Mouse (Mus musculus) intestine, embryonic 14.5 days (tissue): ENCODE measurements around the gene Cenpv. TPM values are rescaled to one million over a fixed set of nuclear protein-coding genes. Genes with fewer than 3 reads are reported as not detected.
"Not testable (repeated sequence)": the region's sequence is repeated elsewhere in the genome, so short reads cannot be mapped to it uniquely, and the experiment has no call there.

ENCODE experiments used
- ATAC-seq: fragments of 200-750 bp; cut with Nextera tagmentation; replicated peaks from 2 replicates; pipeline ENCODE4 v1.8.0; 2017; ENCODE audit warnings: low read depth, moderate number of reproducible peaks, moderate TSS enrichment, moderate library complexity; ENCODE audit not compliant: low FRiP score, low TSS enrichment
- DNase-seq: peaks from one replicate; pipeline ENCODE4 v3.0.0-alpha.2; 2018; ENCODE audit warnings: low spot score
- H3K27ac ChIP-seq: fragments of 300-500 bp; sonication (generic); 2 replicates; pipeline ENCODE4 v1.5.1; 2014; ENCODE audit warnings: low read depth, mild to moderate bottlenecking, control low read depth
- H3K27me3 ChIP-seq: fragments of 300-500 bp; sonication (generic); replicated peaks from 2 replicates; pipeline ENCODE4 v1.6.1; 2014; ENCODE audit warnings: low read length, control low read depth; ENCODE audit not compliant: control insufficient read depth, insufficient read depth
- H3K36me3 ChIP-seq: fragments of 300-500 bp; sonication (generic); 2 replicates; pipeline ENCODE4 v1.6.1; 2014; ENCODE audit warnings: low read length, control low read depth; ENCODE audit not compliant: control insufficient read depth, insufficient read depth
- H3K4me1 ChIP-seq: fragments of 300-500 bp; sonication (generic); replicated peaks from 2 replicates; pipeline ENCODE4 v1.6.1; 2014; ENCODE audit warnings: low read length, control low read depth, mixed read lengths; ENCODE audit not compliant: control insufficient read depth, insufficient read depth
- H3K4me2 ChIP-seq: fragments of 300-500 bp; sonication (generic); 2 replicates; pipeline ENCODE4 v1.6.1; 2014; ENCODE audit warnings: low read length
- H3K4me3 ChIP-seq: fragments of 300-500 bp; sonication (generic); 2 replicates; pipeline ENCODE4 v1.5.1; 2014; ENCODE audit warnings: low read depth, low read length, control low read depth, mixed read lengths
- H3K9ac ChIP-seq: fragments of 300-500 bp; sonication (generic); 2 replicates; pipeline ENCODE4 v1.6.1; 2014; ENCODE audit warnings: mild to moderate bottlenecking, low read length
- H3K9me3 ChIP-seq: fragments of 300-500 bp; sonication (generic); 2 replicates; pipeline ENCODE4 v1.6.1; 2016; ENCODE audit warnings: low read length, control low read depth; ENCODE audit not compliant: control insufficient read depth
- WGBS: fragments of 180-500 bp; shearing (Covaris S2); extraction: QIAGEN DNeasy Blood & Tissue Kit; methylation state at CpG from one replicate; pipeline ENCODE4 v1.1.7; 2014; 5-methylcytosine and 5-hydroxymethylcytosine counted together
- polyA plus RNA-seq: library from polyadenylated mRNA; unstranded; fragments of >200 nt; fragmentation: Nextera tagmentation; extraction: Ambion mirVana; gene quantifications from 2 replicates; pipeline ENCODE4 v1.2.1, GENCODE M21; 2014

Cenpv gene
- polyA plus RNA-seq, 1 experiment from 2014 or later, result 44.9 TPM

GRCm38 (mm10) chr11:62508365-62508764 lies 30.7 kb downstream of the Cenpv start:
- DNase-seq, H3K4me1 ChIP-seq, H3K4me2 ChIP-seq, H3K36me3 ChIP-seq, H3K4me3 ChIP-seq, ATAC-seq, H3K9ac ChIP-seq, H3K27me3 ChIP-seq, H3K9me3 ChIP-seq, H3K27ac ChIP-seq: not testable (repeated sequence)
- 95% methylated on average over 13 of the region's 13 CpGs for WGBS

- H3K4me2 ChIP-seq, result no peak overlapping the region
- WGBS, result 83% methylated on average over 4 of the region's 4 CpGs
Measured at GRCm38 (mm10) chr11:62507683-62508082, 31.4 kb downstream of the Cenpv start.

GRCm38 (mm10) chr11:62500529-62500928 lies 38.5 kb downstream of the Cenpv start:
- no peak for ATAC-seq
- DNase-seq, result no peak
- 76% methylated on average over 2 of the region's 2 CpGs for WGBS
- Histone ChIP-seq H3K9me3 (no peaks in the 10 kb centered on the region), H3K4me3 (no peak overlapping the region), H3K4me1 (peaks cover 4% of the 10 kb centered on the region; the same call in 1 of the 2 replicates), H3K9ac (no peak overlapping the region), H3K4me2 (no peak overlapping the region), H3K27ac (no peak overlapping the region), H3K27me3 (no peaks in the 10 kb centered on the region), H3K36me3 (no peaks in the 10 kb centered on the region)

More at GRCm38 (mm10) chr11:62507683-62508082, 31.4 kb downstream of the Cenpv start:
- no peak overlapping the region for H3K27ac ChIP-seq
- H3K9me3 ChIP-seq, result no peaks in the 10 kb centered on the region
- ATAC-seq, result no peak
- no peaks in the 10 kb centered on the region for H3K36me3 ChIP-seq
- no peak overlapping the region for H3K4me3 ChIP-seq
- H3K9ac ChIP-seq, result no peak overlapping the region
- DNase-seq, result no peak
- no peaks in the 10 kb centered on the region for H3K4me1 ChIP-seq
- no peaks in the 10 kb centered on the region for H3K27me3 ChIP-seq

DNA sequence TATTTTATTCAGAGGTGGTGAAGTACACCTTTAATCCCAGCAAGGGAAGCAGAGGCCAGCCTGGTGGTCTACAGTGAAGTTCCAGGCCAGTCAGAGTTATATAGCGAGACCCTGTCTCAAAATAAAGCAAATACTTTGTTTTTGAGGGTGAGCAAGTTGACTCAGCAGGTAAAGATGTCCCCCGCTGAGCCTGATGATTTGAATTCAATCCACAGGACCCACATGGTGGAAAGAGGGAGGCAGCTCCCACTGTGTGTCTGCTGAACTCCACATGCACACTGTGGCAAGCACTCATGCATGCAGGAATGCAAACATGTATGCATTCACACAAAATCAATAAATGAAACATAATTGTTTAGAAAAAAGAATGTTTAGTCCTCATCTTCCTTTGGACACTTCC lies 40.3 kb downstream of the Cenpv start:
- ATAC-seq, result no peak
- no peak for DNase-seq
- Histone ChIP-seq H3K4me3 (no peak overlapping the region), H3K4me1 (peaks cover 16% of the 10 kb centered on the region), H3K27me3 (no peaks in the 10 kb centered on the region), H3K4me2 (no peak overlapping the region), H3K36me3 (no peaks in the 10 kb centered on the region), H3K9ac (no peak overlapping the region), H3K9me3 (no peaks in the 10 kb centered on the region), H3K27ac (no peak overlapping the region)
- 95% methylated on average over 2 of the region's 2 CpGs for WGBS

DNA sequence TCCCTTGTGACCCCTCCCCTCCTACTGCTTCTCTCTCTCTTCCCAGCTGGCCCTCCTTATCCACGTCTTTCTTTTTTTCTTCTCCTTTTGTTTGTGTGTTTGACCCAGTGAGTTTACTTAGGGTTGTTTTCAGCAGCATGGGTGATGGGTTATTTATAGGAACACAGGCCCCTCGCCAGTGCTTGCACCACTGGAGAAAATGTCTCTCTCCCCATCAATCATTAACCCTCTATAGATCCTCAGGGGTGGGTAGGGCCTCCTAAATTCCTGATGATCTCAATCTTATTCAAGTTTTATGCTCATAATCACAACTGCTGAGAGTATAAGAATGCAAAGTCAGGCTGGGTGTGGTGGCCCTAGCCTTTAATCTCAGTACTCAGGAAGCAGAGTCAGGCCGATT lies 41.9 kb downstream of the Cenpv start:
- H3K27me3 ChIP-seq, result no peaks in the 10 kb centered on the region
- no peaks in the 10 kb centered on the region for H3K36me3 ChIP-seq
- no peak overlapping the region for H3K27ac ChIP-seq
- no peaks in the 10 kb centered on the region for H3K9me3 ChIP-seq
- H3K4me3 ChIP-seq, result no peak overlapping the region
- WGBS, result 47% methylated on average over 3 of the region's 3 CpGs
- ATAC-seq (no peak), DNase-seq (no peak)
- no peak overlapping the region for H3K9ac ChIP-seq
- peaks cover 16% of the 10 kb centered on the region for H3K4me1 ChIP-seq
- H3K4me2 ChIP-seq, result no peak overlapping the region

DNA sequence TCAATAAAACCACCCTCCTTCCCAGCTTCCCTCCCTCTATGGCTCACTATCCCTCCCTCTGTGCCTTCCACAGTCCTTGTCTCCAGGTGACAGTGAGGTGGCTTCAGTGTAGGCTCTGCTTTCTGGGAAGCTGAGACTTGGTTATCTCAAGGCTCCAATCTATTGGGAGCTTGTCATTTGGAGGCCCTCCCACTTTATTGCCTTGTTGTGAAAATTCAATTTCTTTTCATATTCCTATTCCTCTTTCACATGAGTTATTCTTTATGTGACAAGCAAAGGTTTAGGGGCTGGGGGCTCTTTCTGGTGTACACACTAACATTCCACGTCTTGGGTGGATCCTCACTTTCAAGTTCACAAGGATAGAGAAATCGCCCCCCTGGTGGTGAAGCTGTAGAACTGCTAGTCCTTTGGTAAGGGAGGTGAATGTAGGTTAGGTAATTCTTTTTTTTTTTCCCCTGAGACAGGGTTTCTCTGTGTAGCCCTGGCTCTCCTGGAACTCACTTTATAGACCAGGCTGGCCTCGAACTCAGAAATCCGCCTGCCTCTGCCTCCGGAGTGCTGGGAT lies 42.8 kb downstream of the Cenpv start:
- H3K36me3 ChIP-seq, result no peaks in the 10 kb centered on the region
- H3K4me3 ChIP-seq, result no peak overlapping the region
- DNase-seq (peak; percentile 61), ATAC-seq (no peak)
- H3K4me2 ChIP-seq, result no peak overlapping the region
- WGBS, result 60% methylated on average over 5 of the region's 5 CpGs
- H3K4me1 ChIP-seq, result peaks cover 16% of the 10 kb centered on the region
- no peaks in the 10 kb centered on the region for H3K9me3 ChIP-seq
- no peak overlapping the region for H3K9ac ChIP-seq
- H3K27me3 ChIP-seq, result no peaks in the 10 kb centered on the region
- no peak overlapping the region for H3K27ac ChIP-seq

GRCm38 (mm10) chr11:62495276-62495801 lies 43.7 kb downstream of the Cenpv start:
- Histone ChIP-seq H3K4me2 (no peak overlapping the region), H3K9ac (no peak overlapping the region)
- peak; percentile 43; the same call in 1 of the 2 replicates for ATAC-seq

GRCm38 (mm10) chr11:62494754-62495275 lies 44.2 kb downstream of the Cenpv start:
- Histone ChIP-seq H3K9ac (no peak overlapping the region), H3K27me3 (no peaks in the 10 kb centered on the region), H3K27ac (peak overlapping the region; percentile 75), H3K9me3 (no peaks in the 10 kb centered on the region), H3K4me1 (peaks cover 16% of the 10 kb centered on the region), H3K4me3 (no peak overlapping the region), H3K36me3 (no peaks in the 10 kb centered on the region), H3K4me2 (no peak overlapping the region)
- ATAC-seq, result peak; percentile 86
- peak; percentile 77 for DNase-seq
- 6% methylated on average over 6 of the region's 6 CpGs for WGBS

More at GRCm38 (mm10) chr11:62495276-62495801, 43.7 kb downstream of the Cenpv start:
- Histone ChIP-seq H3K27me3 (no peaks in the 10 kb centered on the region), H3K4me3 (no peak overlapping the region), H3K36me3 (no peaks in the 10 kb centered on the region), H3K9me3 (no peaks in the 10 kb centered on the region), H3K27ac (peak overlapping the region; percentile 75), H3K4me1 (peaks cover 16% of the 10 kb centered on the region)
- DNase-seq, result peak; percentile 52
- 20% methylated on average over 10 of the region's 10 CpGs for WGBS

DNA sequence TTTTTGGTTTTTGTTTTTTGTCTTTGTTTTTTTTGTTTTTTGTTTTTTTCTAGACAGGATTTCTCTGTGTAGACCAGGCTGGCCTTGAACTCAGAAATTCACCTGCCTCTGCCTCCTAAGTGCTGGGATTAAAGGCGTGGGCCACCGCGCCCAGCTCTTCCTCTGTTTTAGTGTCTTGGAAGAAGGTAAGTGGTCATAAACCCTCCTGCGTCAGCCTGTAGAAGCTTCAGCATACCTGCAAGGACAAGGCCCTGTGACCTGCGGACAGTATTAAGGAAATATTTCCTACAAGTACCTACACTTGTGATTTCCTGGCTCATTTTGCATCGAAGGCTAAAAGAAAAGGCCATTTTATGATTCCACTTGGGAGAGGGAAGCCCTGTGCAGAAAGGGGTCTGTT lies 45.4 kb downstream of the Cenpv start:
- H3K27ac ChIP-seq, result no peak overlapping the region
- no peaks in the 10 kb centered on the region for H3K9me3 ChIP-seq
- H3K36me3 ChIP-seq, result no peaks in the 10 kb centered on the region
- no peak overlapping the region for H3K4me3 ChIP-seq
- no peak overlapping the region for H3K9ac ChIP-seq
- DNase-seq (no peak), ATAC-seq (no peak)
- peaks cover 16% of the 10 kb centered on the region for H3K4me1 ChIP-seq
- no peak overlapping the region for H3K4me2 ChIP-seq
- H3K27me3 ChIP-seq, result no peaks in the 10 kb centered on the region
- WGBS, result 94% methylated on average over 6 of the region's 6 CpGs
